Mouse (Mus musculus) ES-E14 (cell line): Measurements from ENCODE around the gene Inpp5f. TPM values are rescaled to one million over a fixed set of nuclear protein-coding genes. Genes with fewer than 3 reads are reported as not detected.
"Not testable (repeated sequence)": the region's sequence is repeated elsewhere in the genome, so short reads cannot be mapped to it uniquely, and the experiment has no call there.

ENCODE experiments used
- DNase-seq: peaks from one replicate; pipeline ENCODE4 v3.0.0-alpha.2; 2013; ENCODE audit warnings: low read depth, low spot score
- H3K27ac ChIP-seq: 2 replicates; pipeline ENCODE4 v1.5.1; 2012; ENCODE audit warnings: low read depth, mild to moderate bottlenecking, low read length, moderate library complexity, mixed read lengths; ENCODE audit not compliant: poor library complexity, insufficient read depth, severe bottlenecking
- H3K36me3 ChIP-seq: 2 replicates; pipeline ENCODE4 v1.6.1; 2012; ENCODE audit warnings: mild to moderate bottlenecking, low read length, moderate library complexity, mixed read lengths; ENCODE audit not compliant: control insufficient read depth, poor library complexity, insufficient read depth, severe bottlenecking
- H3K4me1 ChIP-seq, 2 experiments: fragments of 150-350 bp in 1 of 2; sonication (generic) in 1 of 2; 2 replicates each; pipeline ENCODE4 v1.6.1; 2012; ENCODE audit warnings: low read length in 2 of 2, mild to moderate bottlenecking in 1 of 2, mixed read lengths in 1 of 2; ENCODE audit not compliant: control insufficient read depth in 2 of 2, insufficient read depth in 2 of 2, poor library complexity in 1 of 2
- H3K4me3 ChIP-seq, 2 experiments: fragments of 150-350 bp in 1 of 2; sonication (generic) in 1 of 2; 2 replicates each; pipeline ENCODE4 v1.5.1; 2012; ENCODE audit warnings: low read length in 2 of 2, low read depth in 1 of 2, mild to moderate bottlenecking in 1 of 2, mixed read lengths in 1 of 2; ENCODE audit not compliant: insufficient read depth in 1 of 2, poor library complexity in 1 of 2, severe bottlenecking in 1 of 2
- H3K9ac ChIP-seq: 2 replicates; pipeline ENCODE4 v1.6.1; 2012; ENCODE audit warnings: low read depth, mild to moderate bottlenecking, low read length, mixed read lengths; ENCODE audit not compliant: poor library complexity, insufficient read depth, severe bottlenecking
- H3K9me3 ChIP-seq: fragments of 150-350 bp; sonication (generic); 2 replicates; pipeline ENCODE4 v1.6.1; 2012; ENCODE audit warnings: low read depth, mild to moderate bottlenecking, low read length; ENCODE audit not compliant: control insufficient read depth, insufficient read depth
- CHD2 ChIP-seq: IDR thresholded peaks from 2 replicates; pipeline ENCODE4 v1.6.1; 2014; ENCODE audit warnings: mild to moderate bottlenecking, low read depth, low read length, inconsistent platforms
- HCFC1 ChIP-seq: IDR thresholded peaks from 2 replicates; pipeline ENCODE4 v1.6.1; 2012; ENCODE audit warnings: low read length, inconsistent platforms, borderline replicate concordance; ENCODE audit not compliant: insufficient read depth
- MAFK ChIP-seq: IDR thresholded peaks from 2 replicates; pipeline ENCODE4 v1.6.1; 2014; ENCODE audit warnings: mild to moderate bottlenecking, low read depth, low read length, inconsistent platforms; ENCODE audit not compliant: insufficient read depth
- ZC3H11A ChIP-seq: IDR thresholded peaks from 2 replicates; pipeline ENCODE4 v1.6.1; 2012; ENCODE audit warnings: low read depth, mild to moderate bottlenecking, inconsistent platforms, low read length, borderline replicate concordance
- ZNF384 ChIP-seq: IDR thresholded peaks from 2 replicates; pipeline ENCODE4 v1.6.1; 2012; ENCODE audit warnings: low read depth, low read length, inconsistent platforms
- in situ Hi-C, 2 experiments: fragments of 600-800 bp; cut with MboI; formaldehyde crosslinking; loops; one replicate each; pipeline ENCODE4 v1.15.1; 2025; ENCODE audit warnings: low sequenced_read_pairs in 2 of 2, inconsistent platforms in 1 of 2; ENCODE audit not compliant: unreplicated experiment in 2 of 2
- total RNA-seq: library from RNA; depleted of rRNA; stranded (reverse); fragments of 300-350 nt; gene quantifications from 2 replicates; pipeline ENCODE4 v1.2.3, GENCODE M21; 2012

Inpp5f gene
- total RNA-seq, 1 experiment = 14.7 TPM

DNA sequence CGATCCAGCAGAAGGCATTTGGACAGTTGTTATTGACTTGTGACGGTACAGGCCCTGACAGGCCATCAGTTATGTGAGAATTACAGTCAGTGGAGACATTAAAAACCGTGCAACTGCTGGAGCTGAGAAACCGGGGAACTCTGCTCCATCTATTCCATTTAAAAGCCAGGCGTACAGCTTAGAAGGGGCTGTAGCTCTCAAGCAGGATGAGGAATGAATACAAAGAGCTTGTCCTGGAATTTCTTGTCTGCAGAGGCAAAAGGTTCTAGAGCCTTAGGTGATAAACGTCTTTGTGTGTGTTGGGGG lies 18.2 kb upstream of the Inpp5f start:
- in situ Hi-C loops = no loop called here
- H3K36me3 ChIP-seq = no peaks in the 10 kb centered on the region
- no peak overlapping the region for H3K27ac ChIP-seq
- TF ChIP-seq HCFC1 (no peak), CHD2 (no peak), ZNF384 (no peak), ZC3H11A (no peak), MAFK (no peak)
- peaks cover 2 to 9% of the 10 kb centered on the region in 2 experiments; a peak in 3 of 4 replicates for H3K4me1 ChIP-seq
- H3K9ac ChIP-seq = no peak overlapping the region
- no peaks in the 10 kb centered on the region for H3K9me3 ChIP-seq
- H3K4me3 ChIP-seq = no peak overlapping the region
- DNase-seq = no peak

DNA sequence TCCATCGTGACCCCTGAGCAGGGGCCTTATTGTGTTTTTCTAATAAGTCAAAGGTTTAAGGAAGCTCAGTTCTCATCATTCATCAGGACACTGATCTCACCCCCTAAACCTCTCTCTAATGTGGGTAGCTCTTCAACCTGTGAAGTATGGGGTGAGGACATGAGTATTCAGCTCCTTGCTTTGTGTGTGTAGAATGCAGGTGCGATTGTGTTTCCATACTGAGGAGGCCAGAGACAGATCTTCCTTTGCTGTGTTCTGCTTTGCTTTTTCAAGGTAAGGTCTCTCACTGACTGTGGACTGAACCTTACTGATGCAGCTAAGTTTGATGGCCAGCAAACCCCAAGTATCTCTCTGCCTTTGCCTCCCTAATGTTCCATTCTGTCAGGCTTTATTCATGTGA lies 14.9 kb upstream of the Inpp5f start:
- in situ Hi-C loops = no loop called here
- TF ChIP-seq CHD2 (no peak), ZC3H11A (no peak), MAFK (no peak), HCFC1 (no peak), ZNF384 (no peak)
- DNase-seq = no peak
- Histone ChIP-seq H3K4me3 (no peak overlapping the region), H3K36me3 (no peaks in the 10 kb centered on the region), H3K4me1 (peaks cover 2 to 5% of the 10 kb centered on the region in 2 experiments; a peak in 3 of 4 replicates), H3K9ac (no peak overlapping the region), H3K27ac (no peak overlapping the region), H3K9me3 (no peaks in the 10 kb centered on the region)

DNA sequence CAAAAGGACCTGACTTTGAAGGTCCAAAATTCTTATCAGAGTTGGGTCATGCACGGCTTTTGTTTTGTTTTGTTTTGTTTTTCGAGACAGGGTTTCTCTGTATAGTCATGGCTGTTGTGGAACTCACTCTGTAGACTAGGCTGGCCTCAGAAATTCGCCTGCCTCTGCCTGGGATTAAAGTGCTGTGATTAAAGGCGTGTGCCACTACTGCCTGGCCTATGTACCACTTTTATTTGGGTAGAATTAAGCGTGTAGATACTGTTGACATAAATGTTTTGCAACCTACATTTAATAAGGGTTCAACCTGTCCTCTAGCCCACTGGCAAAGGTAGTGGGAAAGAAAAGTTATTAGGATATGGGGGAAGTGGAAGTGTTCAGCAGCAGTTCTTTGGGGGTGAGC lies 12.1 kb upstream of the Inpp5f start:
- Histone ChIP-seq H3K9ac (no peak overlapping the region), H3K27ac (no peak overlapping the region), H3K36me3 (no peaks in the 10 kb centered on the region), H3K9me3 (no peaks in the 10 kb centered on the region), H3K4me1 (no peaks in the 10 kb centered on the region), H3K4me3 (no peak overlapping the region)
- DNase-seq = no peak
- TF ChIP-seq ZC3H11A (no peak), MAFK (no peak), CHD2 (no peak), HCFC1 (no peak), ZNF384 (no peak)
- in situ Hi-C loops = no loop called here

DNA sequence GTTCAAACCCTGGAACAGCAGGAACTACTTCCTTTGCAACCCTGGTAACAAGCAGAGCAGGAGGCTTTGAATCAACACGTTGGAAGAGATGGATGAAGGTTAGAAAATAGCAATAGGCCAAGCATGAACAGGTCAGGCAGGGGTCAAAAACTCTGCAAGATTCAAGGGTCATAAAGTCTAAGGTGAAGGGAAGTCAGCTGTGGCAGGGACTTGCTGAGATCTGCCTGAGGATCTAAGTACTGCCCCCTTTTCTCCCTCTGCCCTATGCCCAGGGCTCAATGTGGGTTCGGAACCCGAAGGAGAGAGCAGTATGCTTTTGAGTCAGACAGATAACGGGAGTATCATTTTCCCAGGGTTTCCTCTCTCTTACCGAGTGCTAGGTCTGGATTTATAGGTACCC lies 9.3 kb upstream of the Inpp5f start:
- no peaks in the 10 kb centered on the region for H3K9me3 ChIP-seq
- no peaks in the 10 kb centered on the region for H3K4me1 ChIP-seq
- DNase-seq = no peak
- no peak overlapping the region for H3K4me3 ChIP-seq
- H3K36me3 ChIP-seq = no peaks in the 10 kb centered on the region
- no peak for TF ChIP-seq MAFK
- TF ChIP-seq HCFC1 = no peak
- TF ChIP-seq ZC3H11A = no peak
- no peak overlapping the region for H3K27ac ChIP-seq
- in situ Hi-C loops = no loop called here
- H3K9ac ChIP-seq = no peak overlapping the region

DNA sequence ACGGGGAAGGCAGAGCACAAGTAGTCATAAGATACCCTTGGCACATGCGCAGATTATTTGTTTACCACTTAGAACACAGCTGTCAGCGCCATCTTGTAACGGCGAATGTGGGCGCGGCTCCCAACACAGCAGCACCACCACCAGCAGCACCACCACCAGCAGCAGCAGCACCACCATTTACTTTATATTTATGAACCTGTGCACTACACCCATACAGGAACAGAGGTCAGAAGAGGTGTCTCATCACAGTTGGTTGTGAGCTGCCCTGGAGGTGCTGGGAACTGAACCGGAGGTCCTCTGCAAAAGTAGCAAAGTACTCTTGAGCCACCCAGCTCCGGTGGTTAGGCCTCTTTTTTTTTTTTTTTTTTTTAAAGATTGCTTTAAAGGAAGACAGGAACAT lies 1.2 kb upstream of the Inpp5f start:
- H3K9me3 ChIP-seq, H3K27ac ChIP-seq, H3K4me1 ChIP-seq, H3K36me3 ChIP-seq, in situ Hi-C loops, H3K9ac ChIP-seq, H3K4me3 ChIP-seq, DNase-seq: not testable (repeated sequence)
